Mouse (Mus musculus) telencephalon, adult 2 months (tissue): ENCODE results near the gene Cdh6.

Experiments used
- DNase-seq: peaks from one replicate; pipeline ENCODE4 v3.0.0-alpha.2; 2011; ENCODE audit warnings: low read depth, low spot score

Cdh6 gene

GRCm38 (mm10) chr15:13173071-13173778 lies at the start of gene Cdh6:
Gene Cdh6 (minus strand): TSS chr15:13173675.
- no peak for DNase-seq

- no peak for DNase-seq
Observed at GRCm38 (mm10) chr15:13219727-13220454, 46.4 kb upstream of the Cdh6 start.

GRCm38 (mm10) chr15:13217800-13218199 lies 44.3 kb upstream of the Cdh6 start:
- no peak for DNase-seq

- DNase-seq: no peak
Observed at GRCm38 (mm10) chr15:13217161-13217560, 43.7 kb upstream of the Cdh6 start.

- DNase-seq: no peak
Observed at GRCm38 (mm10) chr15:13212956-13213355, 39.5 kb upstream of the Cdh6 start.

- no peak for DNase-seq
Observed at GRCm38 (mm10) chr15:13212027-13212685, 38.7 kb upstream of the Cdh6 start.

- no peak for DNase-seq
Observed at GRCm38 (mm10) chr15:13210186-13210585, 36.7 kb upstream of the Cdh6 start.

GRCm38 (mm10) chr15:13208716-13209115 lies 35.2 kb upstream of the Cdh6 start:
- no peak for DNase-seq

- DNase-seq: no peak
Observed at GRCm38 (mm10) chr15:13196237-13196636, 22.8 kb upstream of the Cdh6 start.

GRCm38 (mm10) chr15:13194048-13194447 lies 20.6 kb upstream of the Cdh6 start:
- DNase-seq: no peak

- no peak for DNase-seq
Observed at GRCm38 (mm10) chr15:13193076-13193475, 19.6 kb upstream of the Cdh6 start.

GRCm38 (mm10) chr15:13183661-13184060 lies 10.2 kb upstream of the Cdh6 start:
- DNase-seq: no peak

- DNase-seq: no peak
Observed at GRCm38 (mm10) chr15:13181430-13181829, 8.0 kb upstream of the Cdh6 start.

- DNase-seq: no peak
Observed at GRCm38 (mm10) chr15:13181014-13181413, 7.5 kb upstream of the Cdh6 start.

GRCm38 (mm10) chr15:13175978-13176377 lies 2.5 kb upstream of the Cdh6 start:
- no peak for DNase-seq

- DNase-seq: no peak
Observed at GRCm38 (mm10) chr15:13174618-13174980, 1.1 kb upstream of the Cdh6 start.

- no peak for DNase-seq
Observed at GRCm38 (mm10) chr15:13173840-13174617, 554 bp upstream of the Cdh6 start.

- no peak for DNase-seq
Observed at GRCm38 (mm10) chr15:13172365-13173070, 957 bp downstream of the Cdh6 start.

- DNase-seq: no peak
Observed at GRCm38 (mm10) chr15:13171486-13172364, 1.8 kb downstream of the Cdh6 start.
